Mouse (Mus musculus) thymus, adult 2 months (tissue): ENCODE results near the gene St6galnac3.

Experiments used
- CTCF ChIP-seq: fragments of 200-500 bp; IDR thresholded peaks from 2 replicates; pipeline ENCODE4 v1.5.1; 2012; ENCODE audit warnings: mild to moderate bottlenecking, control low read depth, low read length, moderate library complexity, borderline replicate concordance; ENCODE audit not compliant: control insufficient read depth, poor library complexity, insufficient read depth; ENCODE audit errors: extremely low read depth
- POLR2A ChIP-seq: fragments of 200-500 bp; IDR thresholded peaks from 2 replicates; pipeline ENCODE4 v1.6.1; 2012; ENCODE audit warnings: mild to moderate bottlenecking, low read length, control low read depth, moderate library complexity; ENCODE audit not compliant: control insufficient read depth, poor library complexity, insufficient read depth; ENCODE audit errors: extremely low read depth

DNA sequence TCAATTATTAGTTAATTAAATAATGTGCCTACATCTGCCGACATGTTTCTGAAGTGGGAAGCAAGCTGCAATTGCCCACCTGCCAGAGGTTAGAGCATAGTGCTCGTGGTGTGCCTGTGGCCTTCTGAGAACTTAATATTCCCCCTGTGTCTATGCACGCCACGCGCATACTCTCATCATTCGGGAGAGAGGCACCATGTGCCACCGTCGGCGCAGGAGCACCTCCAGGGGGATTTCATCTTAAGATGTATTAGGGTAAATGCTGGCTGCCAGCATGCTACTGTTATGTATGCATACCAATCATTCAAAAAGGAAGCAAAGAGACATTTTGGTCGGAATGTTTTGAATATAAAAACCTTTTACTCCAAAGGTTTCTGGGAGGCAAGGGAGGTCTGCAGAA is 319.3 kb downstream of the St6galnac3 start:
- TF ChIP-seq CTCF (no peak), POLR2A (no peak)
